Mouse (Mus musculus): ENCODE measurements around the gene Zfp619. TPM values are rescaled to one million over a fixed set of nuclear protein-coding genes. Genes with fewer than 3 reads are reported as not detected.

Gene Zfp619
- polyA plus RNA-seq, 1 experiment from 2014 or later: 2.0 TPM

DNA sequence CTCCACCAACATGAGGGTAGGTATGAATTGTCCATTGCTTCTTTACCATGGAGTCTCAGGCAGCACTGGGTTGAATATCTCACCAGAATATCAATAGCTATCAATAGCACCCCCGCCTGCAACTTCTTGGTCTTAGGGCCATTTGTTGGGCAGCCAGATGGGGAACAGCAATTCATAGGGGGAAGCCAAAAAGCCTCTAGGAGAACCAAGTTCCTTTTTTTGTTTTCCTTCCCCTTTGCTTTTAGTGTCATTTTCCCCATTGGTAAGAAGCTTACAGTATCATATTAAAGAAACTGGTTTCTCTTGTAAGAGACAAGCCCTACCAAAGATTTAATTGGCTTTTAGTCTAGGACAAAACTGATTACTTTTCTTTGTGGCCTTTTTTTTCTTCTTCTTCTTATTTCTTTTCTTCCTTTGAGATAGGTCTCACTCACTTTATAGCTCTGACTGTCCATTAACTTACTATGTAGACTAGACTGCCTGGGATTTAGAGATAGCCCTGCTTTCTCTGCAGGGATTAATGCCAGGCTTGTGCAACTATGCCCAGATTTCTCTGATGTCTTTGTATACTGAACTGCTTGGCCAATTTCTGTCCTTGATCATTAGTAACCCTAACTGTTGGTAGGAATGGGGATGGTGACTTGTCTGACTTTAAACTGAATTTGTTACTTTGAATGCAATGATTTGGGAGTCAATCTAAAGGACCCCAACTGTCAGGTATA is 6.3 kb downstream of the Zfp619 start:
- Histone ChIP-seq H3K9me3 (replicated peaks; ENCODE audit: control insufficient read depth, low read length) (no peaks in the 10 kb centered on the region), H3K27me3 (ENCODE audit: control insufficient read depth, insufficient read depth, low read length) (no peaks in the 10 kb centered on the region), H3K27ac (ENCODE audit: low read depth, low read length) (no peak overlapping the region), H3K9ac (ENCODE audit: low read depth, low read length) (no peak overlapping the region), H3K36me3 (ENCODE audit: control insufficient read depth, insufficient read depth, low read length) (no peaks in the 10 kb centered on the region), H3K4me3 (ENCODE audit: low read depth, low read length) (no peak overlapping the region), H3K4me1 (ENCODE audit: control insufficient read depth, insufficient read depth, low read length) (no peaks in the 10 kb centered on the region), H3K4me2 (no peak overlapping the region)
- ATAC-seq (replicated peaks; ENCODE audit: insufficient number of reproducible peaks, low FRiP score, low TSS enrichment): no peak
- 88% methylated on average over 1 of the region's 1 CpGs for WGBS (ENCODE audit: insufficient replicate concordance)

GRCm38 (mm10) chr7:39543151-39543550 is 25.6 kb downstream of the Zfp619 start:
- H3K27ac ChIP-seq (ENCODE audit: low read depth, low read length): no peak overlapping the region
- 58% methylated on average over 1 of the region's 1 CpGs for WGBS (ENCODE audit: insufficient replicate concordance)
- no peaks in the 10 kb centered on the region for H3K36me3 ChIP-seq (ENCODE audit: control insufficient read depth, insufficient read depth, low read length)
- H3K4me3 ChIP-seq (ENCODE audit: low read depth, low read length): no peak overlapping the region
- peaks cover 3% of the 10 kb centered on the region; the same call in 1 of the 2 replicates for H3K4me1 ChIP-seq (ENCODE audit: control insufficient read depth, insufficient read depth, low read length)
- no peaks in the 10 kb centered on the region for H3K27me3 ChIP-seq (ENCODE audit: control insufficient read depth, insufficient read depth, low read length)
- H3K4me2 ChIP-seq: no peak overlapping the region
- no peak for ATAC-seq (replicated peaks; ENCODE audit: insufficient number of reproducible peaks, low FRiP score, low TSS enrichment)
- no peak overlapping the region for H3K9ac ChIP-seq (ENCODE audit: low read depth, low read length)
- no peaks in the 10 kb centered on the region for H3K9me3 ChIP-seq (replicated peaks; ENCODE audit: control insufficient read depth, low read length)

DNA sequence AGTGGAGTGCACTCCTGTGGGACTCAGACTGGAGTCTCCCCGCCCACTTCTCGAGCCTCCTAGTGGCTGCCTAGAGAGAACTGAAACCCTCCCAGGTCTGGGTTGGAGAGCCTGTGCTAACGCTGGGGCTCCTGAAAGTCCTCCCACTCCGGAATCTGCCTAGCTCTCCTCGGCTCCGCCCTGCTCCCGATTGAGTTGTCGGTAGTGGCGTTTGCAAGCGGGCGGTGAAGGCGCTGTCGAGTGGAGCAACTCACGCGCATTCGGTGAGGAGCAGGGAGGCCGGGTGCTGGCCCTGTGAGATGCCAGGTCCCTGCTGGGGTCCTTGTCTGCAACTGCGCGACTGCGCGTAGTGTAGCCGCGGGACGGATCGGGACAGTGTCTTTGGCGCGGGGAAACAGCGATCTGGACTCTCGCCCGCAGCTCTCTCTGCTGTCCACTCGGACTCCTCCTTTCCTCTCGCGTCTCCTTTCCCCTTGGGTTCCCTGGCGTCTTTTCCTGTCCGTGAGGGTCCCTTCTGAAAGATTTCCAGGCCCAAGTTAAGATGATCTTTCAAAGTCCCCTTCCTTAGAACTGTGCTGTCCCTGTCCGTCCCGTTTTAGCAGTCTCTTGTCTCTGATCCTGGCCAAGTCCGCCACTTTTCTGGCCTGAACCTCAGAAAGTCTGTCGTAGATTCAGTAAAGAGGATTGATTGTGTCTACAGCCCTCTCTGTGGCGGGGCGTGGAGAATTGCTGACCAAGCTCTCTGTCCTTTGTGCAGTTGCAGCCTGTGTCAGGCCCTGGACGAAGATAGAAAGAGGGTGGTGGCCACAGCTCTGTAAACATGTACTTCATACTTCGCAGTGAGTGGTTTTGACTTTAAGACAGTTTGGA is 26.9 kb downstream of the Zfp619 start:
- Histone ChIP-seq H3K4me2 (peak overlapping the region; percentile 82), H3K36me3 (ENCODE audit: control insufficient read depth, insufficient read depth, low read length) (no peaks in the 10 kb centered on the region), H3K9me3 (replicated peaks; ENCODE audit: control insufficient read depth, low read length) (no peaks in the 10 kb centered on the region), H3K4me1 (ENCODE audit: control insufficient read depth, insufficient read depth, low read length) (peaks cover 3% of the 10 kb centered on the region; the same call in 1 of the 2 replicates), H3K4me3 (ENCODE audit: low read depth, low read length) (peak overlapping the region; percentile 66), H3K9ac (ENCODE audit: low read depth, low read length) (peak overlapping the region; percentile 92), H3K27me3 (ENCODE audit: control insufficient read depth, insufficient read depth, low read length) (no peaks in the 10 kb centered on the region), H3K27ac (ENCODE audit: low read depth, low read length) (peak overlapping the region; percentile 94)
- ATAC-seq (replicated peaks; ENCODE audit: insufficient number of reproducible peaks, low FRiP score, low TSS enrichment): peak; percentile 93
- 1% methylated on average over 42 of the region's 43 CpGs for WGBS (ENCODE audit: insufficient replicate concordance)

GRCm38 (mm10) chr7:39545134-39545533 is 27.6 kb downstream of the Zfp619 start:
- Histone ChIP-seq H3K9ac (ENCODE audit: low read depth, low read length) (peak overlapping the region; percentile 92), H3K27ac (ENCODE audit: low read depth, low read length) (peak overlapping the region; percentile 94), H3K27me3 (ENCODE audit: control insufficient read depth, insufficient read depth, low read length) (no peaks in the 10 kb centered on the region), H3K9me3 (replicated peaks; ENCODE audit: control insufficient read depth, low read length) (no peaks in the 10 kb centered on the region), H3K4me3 (ENCODE audit: low read depth, low read length) (peak overlapping the region; percentile 66), H3K36me3 (ENCODE audit: control insufficient read depth, insufficient read depth, low read length) (no peaks in the 10 kb centered on the region), H3K4me2 (peak overlapping the region; percentile 82), H3K4me1 (ENCODE audit: control insufficient read depth, insufficient read depth, low read length) (peaks cover 3% of the 10 kb centered on the region; the same call in 1 of the 2 replicates)
- ATAC-seq (replicated peaks; ENCODE audit: insufficient number of reproducible peaks, low FRiP score, low TSS enrichment): no peak
- 33% methylated on average over 10 of the region's 10 CpGs for WGBS (ENCODE audit: insufficient replicate concordance)

DNA sequence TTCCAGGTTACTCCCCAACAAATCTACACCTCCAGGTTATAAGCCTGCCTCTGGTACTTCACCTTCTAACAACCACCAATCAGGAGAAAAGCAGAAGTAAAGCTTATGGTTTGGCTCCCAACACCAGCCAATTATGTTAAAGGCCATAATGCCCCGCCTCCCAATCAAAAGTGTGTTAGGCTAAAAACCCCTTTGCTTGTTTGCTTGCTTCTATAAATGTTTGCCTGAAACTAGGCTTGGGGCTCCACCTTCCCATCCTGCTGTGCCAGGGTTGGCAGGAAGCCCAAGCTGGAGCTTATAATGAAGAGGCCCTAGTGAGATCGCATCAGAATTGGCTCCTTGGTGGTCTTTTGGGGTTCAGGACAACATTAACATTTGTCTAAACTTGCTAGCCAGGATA is 31.8 kb downstream of the Zfp619 start:
- whole genome bisulfite sequencing (ENCODE audit: insufficient replicate concordance): 89% methylated on average over 2 of the region's 2 CpGs
- H3K4me1 ChIP-seq (ENCODE audit: control insufficient read depth, insufficient read depth, low read length): 0 out of 2 replicates have a peak, but pooled peaks cover 2% of the 10 kb centered on the region
- no peaks in the 10 kb centered on the region for H3K27me3 ChIP-seq (ENCODE audit: control insufficient read depth, insufficient read depth, low read length)

GRCm38 (mm10) chr7:39551976-39552891 is 34.7 kb downstream of the Zfp619 start:
- whole genome bisulfite sequencing (ENCODE audit: insufficient replicate concordance): 3% methylated on average over 52 of the region's 52 CpGs
- H3K27me3 ChIP-seq (ENCODE audit: control insufficient read depth, insufficient read depth, low read length): no peaks in the 10 kb centered on the region
- H3K9ac ChIP-seq (ENCODE audit: low read depth, low read length): peak overlapping the region; percentile 87
- 0 out of 2 replicates have a peak, but pooled peaks cover 2% of the 10 kb centered on the region for H3K4me1 ChIP-seq (ENCODE audit: control insufficient read depth, insufficient read depth, low read length)
- H3K4me2 ChIP-seq: peak overlapping the region; percentile 71
- H3K36me3 ChIP-seq (ENCODE audit: control insufficient read depth, insufficient read depth, low read length): no peaks in the 10 kb centered on the region; the same call in 1 of the 2 replicates
- H3K4me3 ChIP-seq (ENCODE audit: low read depth, low read length): peak overlapping the region; percentile 83
- H3K9me3 ChIP-seq (replicated peaks; ENCODE audit: control insufficient read depth, low read length): no peaks in the 10 kb centered on the region
- peak; percentile 100 for ATAC-seq (replicated peaks; ENCODE audit: insufficient number of reproducible peaks, low FRiP score, low TSS enrichment)
- peak overlapping the region; percentile 94 for H3K27ac ChIP-seq (ENCODE audit: low read depth, low read length)

More for the DNA sequence above, 31.8 kb downstream of the Zfp619 start:
- Histone ChIP-seq H3K4me2 (no peak overlapping the region), H3K36me3 (ENCODE audit: control insufficient read depth, insufficient read depth, low read length) (no peaks in the 10 kb centered on the region), H3K9ac (ENCODE audit: low read depth, low read length) (no peak overlapping the region), H3K4me3 (ENCODE audit: low read depth, low read length) (no peak overlapping the region), H3K27ac (ENCODE audit: low read depth, low read length) (no peak overlapping the region), H3K9me3 (replicated peaks; ENCODE audit: control insufficient read depth, low read length) (no peaks in the 10 kb centered on the region)
- ATAC-seq (replicated peaks; ENCODE audit: insufficient number of reproducible peaks, low FRiP score, low TSS enrichment): no peak

DNA sequence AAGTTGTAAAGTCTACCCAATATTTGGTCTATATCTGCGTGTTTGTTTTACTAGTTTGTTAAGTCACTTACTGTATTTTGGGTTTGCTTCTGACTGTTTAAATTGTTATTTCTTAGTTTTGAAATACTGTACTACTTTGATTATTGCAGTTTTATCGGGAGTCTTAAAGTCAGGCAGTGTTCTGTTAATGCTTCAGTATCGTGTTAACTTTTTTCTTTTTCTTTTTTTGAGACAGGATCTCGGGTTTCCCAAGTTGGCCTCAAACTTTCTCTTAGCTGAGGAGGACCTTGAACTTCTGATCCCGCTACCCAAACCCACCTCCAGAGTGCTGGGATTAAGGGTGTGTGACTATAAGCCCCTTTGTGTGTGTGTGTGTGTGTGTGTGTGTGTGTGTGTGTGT is 35.4 kb downstream of the Zfp619 start:
- no peak for ATAC-seq (replicated peaks; ENCODE audit: insufficient number of reproducible peaks, low FRiP score, low TSS enrichment)
- Histone ChIP-seq H3K27ac (ENCODE audit: low read depth, low read length) (peak overlapping the region; percentile 94; the same call in 1 of the 2 replicates), H3K27me3 (ENCODE audit: control insufficient read depth, insufficient read depth, low read length) (no peaks in the 10 kb centered on the region), H3K4me3 (ENCODE audit: low read depth, low read length) (peak overlapping the region; percentile 83), H3K4me2 (peak overlapping the region; percentile 71), H3K9me3 (replicated peaks; ENCODE audit: control insufficient read depth, low read length) (no peaks in the 10 kb centered on the region), H3K9ac (ENCODE audit: low read depth, low read length) (peak overlapping the region; percentile 56), H3K36me3 (ENCODE audit: control insufficient read depth, insufficient read depth, low read length) (no peaks in the 10 kb centered on the region; the same call in 1 of the 2 replicates), H3K4me1 (ENCODE audit: control insufficient read depth, insufficient read depth, low read length) (0 out of 2 replicates have a peak, but pooled peaks cover 2% of the 10 kb centered on the region)
- WGBS (ENCODE audit: insufficient replicate concordance): 17% methylated on average over 5 of the region's 5 CpGs

DNA sequence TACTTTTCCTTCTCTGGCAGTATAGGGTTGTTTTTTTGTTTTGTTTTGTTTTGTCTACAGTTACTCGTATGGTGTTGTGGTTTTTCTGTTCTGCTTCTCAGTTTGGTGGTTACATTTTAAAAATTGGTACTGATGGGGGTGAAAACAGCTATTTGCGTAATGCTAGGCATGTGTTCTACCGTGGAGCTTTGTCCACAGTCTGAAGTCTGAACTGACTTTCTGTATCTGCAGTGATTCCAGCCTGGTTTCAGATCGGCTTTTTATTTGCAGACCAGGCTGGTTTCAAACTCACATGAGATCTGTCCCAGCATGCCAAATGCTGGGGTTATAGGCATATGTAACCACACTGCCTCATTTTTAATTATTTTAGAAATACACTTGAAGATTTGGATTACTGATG is 36.3 kb downstream of the Zfp619 start:
- no peak for ATAC-seq (replicated peaks; ENCODE audit: insufficient number of reproducible peaks, low FRiP score, low TSS enrichment)
- Histone ChIP-seq H3K36me3 (ENCODE audit: control insufficient read depth, insufficient read depth, low read length) (no peaks in the 10 kb centered on the region; the same call in 1 of the 2 replicates), H3K27me3 (ENCODE audit: control insufficient read depth, insufficient read depth, low read length) (no peaks in the 10 kb centered on the region), H3K4me2 (no peak overlapping the region), H3K9me3 (replicated peaks; ENCODE audit: control insufficient read depth, low read length) (no peaks in the 10 kb centered on the region), H3K9ac (ENCODE audit: low read depth, low read length) (no peak overlapping the region), H3K4me1 (ENCODE audit: control insufficient read depth, insufficient read depth, low read length) (0 out of 2 replicates have a peak, but pooled peaks cover 2% of the 10 kb centered on the region), H3K4me3 (ENCODE audit: low read depth, low read length) (no peak overlapping the region), H3K27ac (ENCODE audit: low read depth, low read length) (no peak overlapping the region)
- 83% methylated on average over 4 of the region's 4 CpGs for WGBS (ENCODE audit: insufficient replicate concordance)
